Mouse (Mus musculus) erythroblast, adult 5-6 weeks (primary cell): Measurements from ENCODE around the gene Znrf2. TPM values are rescaled to one million over a fixed set of nuclear protein-coding genes. Genes with fewer than 3 reads are reported as not detected.
A peak's percentile ranks its signal among the peaks of the same experiment; 100 is the strongest.

Experiments used
- ATAC-seq: replicated peaks from 2 replicates; pipeline ENCODE4 v1.8.0; 2016; ENCODE audit warnings: moderate number of reproducible peaks, mild to moderate bottlenecking, moderate TSS enrichment, inconsistent platforms; ENCODE audit not compliant: poor library complexity, low FRiP score, severe bottlenecking
- total RNA-seq, 2 experiments: library from RNA; stranded (forward) in 1 of 2; stranded (reverse) in 1 of 2; fragments of 150-400 nt in 1 of 2; fragments of 200-764, 138-1000 nt in 1 of 2; gene quantifications; 2 replicates each; pipeline versions ENCODE4 v1.2.3 to v1.2.4; 2015 to 2017; ENCODE audit warnings: low replicate concordance in 2 of 2

Gene Znrf2
- total RNA-seq (2015; ENCODE audit: low replicate concordance) (14.4 and 19.4 TPM in 2 replicates), total RNA-seq (2017; ENCODE audit: low replicate concordance) (11.4 and 16.2 TPM in 2 replicates)

DNA sequence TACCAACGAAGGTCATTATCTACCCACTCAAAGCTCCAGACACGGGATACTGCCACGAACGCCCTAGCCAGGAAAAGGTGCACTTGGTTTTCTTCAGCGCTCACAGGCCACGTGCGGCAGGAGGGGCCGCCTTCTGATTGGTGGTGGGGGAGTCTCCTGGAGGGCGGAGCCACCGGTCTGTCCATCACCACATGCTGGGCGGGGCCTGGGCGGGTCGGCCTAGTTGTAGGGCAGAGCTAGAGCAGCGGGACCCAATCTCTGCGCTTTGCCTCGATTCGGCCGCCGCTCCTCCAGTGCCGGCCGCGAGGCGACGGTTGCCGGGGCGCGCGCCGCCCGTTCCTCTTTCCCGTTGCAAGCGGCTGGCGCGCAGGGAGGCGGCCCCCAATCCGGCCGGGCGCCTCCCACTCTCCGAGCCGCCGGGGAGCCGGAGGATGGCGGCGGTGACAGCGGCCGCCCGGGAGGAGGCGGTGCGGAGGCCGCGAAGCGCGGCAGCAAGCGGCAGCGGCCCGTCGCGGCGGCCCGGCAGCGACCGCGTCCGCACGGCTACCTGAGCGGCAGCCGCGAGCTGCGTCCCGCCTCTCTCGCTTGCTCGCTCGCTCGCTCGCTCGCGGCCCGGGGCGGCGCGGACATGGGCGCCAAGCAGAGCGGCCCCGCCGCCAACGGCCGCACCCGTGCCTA is at the start of gene Znrf2:
Znrf2 (plus strand) TSS at position 529 of the 678 bp plus-strand sequence.
- ATAC-seq: peak; percentile 95

DNA sequence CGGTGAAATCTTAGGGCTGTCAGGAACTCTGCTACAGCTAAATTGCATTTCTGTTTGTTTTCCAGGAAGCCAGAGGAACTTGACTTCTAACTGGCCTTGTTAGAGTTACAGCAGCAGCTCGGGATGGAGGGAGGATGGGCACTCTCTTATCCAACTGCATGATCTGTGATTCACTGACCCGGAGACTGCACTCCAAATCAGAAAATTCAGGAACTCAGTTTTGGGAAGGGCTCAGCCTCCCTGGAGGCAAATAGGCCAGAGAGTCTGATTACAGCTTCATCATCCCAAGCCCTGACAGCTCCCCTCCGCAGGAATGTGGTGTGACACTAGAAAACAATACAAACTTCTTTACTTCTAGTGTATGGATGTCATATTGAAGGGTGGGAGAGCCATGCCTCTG is 49.0 kb upstream of the Znrf2 start:
- ATAC-seq: no peak

DNA sequence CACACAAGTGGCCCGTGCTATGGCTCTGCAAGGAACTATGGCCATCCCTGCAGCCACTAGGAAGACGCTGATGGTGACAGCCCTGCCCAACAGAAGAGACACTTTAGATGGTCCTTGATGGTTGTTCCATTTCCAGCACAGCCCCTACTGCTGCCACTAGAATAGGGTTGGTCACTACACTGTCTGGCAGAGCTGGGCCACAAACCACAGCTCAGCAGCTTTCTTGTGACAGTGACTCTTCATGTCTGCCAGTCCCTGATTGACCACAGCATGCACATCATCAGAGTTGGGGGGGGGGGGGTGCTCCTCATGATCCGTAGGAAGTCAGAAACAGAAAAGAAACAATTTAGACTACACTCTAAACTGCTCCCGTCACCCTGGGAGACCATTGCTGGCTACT is 46.0 kb upstream of the Znrf2 start:
- no peak for ATAC-seq

DNA sequence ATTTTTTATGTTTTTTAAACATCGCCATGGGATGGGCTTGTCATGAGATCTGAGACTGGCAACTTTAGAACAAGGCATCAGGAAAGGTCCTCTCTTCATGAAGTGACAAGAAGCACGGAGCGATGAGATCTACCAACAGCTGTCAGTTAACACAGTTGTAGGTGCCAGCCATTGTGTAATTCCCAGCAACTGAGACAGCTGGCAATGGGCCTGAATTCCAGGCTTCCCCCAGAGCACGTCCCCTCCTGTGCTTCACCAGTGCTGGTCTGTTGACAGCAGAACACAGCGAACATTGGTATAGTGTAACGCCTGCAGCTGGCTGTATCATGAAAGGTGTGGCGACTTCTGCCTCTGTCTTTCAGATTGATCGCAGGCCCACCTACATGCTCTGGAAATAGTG is 45.5 kb upstream of the Znrf2 start:
- ATAC-seq: no peak

DNA sequence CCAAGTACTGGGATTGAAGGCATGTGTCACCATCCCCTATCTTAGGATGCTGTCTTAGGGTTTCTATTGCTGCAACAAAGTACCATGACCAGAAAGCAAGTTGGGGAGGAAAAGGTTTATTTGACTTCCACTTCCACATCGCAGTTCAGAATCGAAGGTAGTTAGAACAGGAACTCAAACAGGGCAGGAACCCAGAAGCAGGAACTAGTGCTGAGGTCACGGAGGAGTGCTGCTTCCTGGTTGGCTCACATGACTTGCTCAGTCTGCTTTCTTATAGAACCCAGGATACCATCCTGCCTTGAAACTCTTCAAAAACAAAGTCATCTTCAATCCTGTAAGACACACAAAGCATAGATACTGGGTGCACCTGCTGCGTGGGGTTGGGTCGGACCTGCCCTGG is 44.6 kb upstream of the Znrf2 start:
- no peak for ATAC-seq

DNA sequence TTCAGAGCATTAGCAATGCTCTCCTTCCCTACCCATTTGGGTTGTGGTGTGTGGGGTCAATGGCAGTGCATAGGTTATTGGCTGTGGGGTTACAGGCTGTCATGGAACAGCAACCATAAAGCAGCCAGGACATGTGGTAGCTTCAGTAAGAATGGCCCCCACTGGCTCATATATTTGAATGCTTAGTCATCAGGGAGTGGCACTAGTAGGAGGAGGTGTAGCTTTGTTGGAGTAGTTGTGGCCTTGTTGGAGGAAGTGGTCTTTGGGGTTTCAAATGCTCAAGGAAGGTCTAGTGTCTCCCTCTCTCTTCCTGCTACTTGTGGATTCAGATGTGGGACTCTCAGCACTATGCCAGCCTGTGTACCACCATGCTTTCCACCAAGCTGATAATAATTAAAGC is 41.0 kb upstream of the Znrf2 start:
- ATAC-seq: no peak

DNA sequence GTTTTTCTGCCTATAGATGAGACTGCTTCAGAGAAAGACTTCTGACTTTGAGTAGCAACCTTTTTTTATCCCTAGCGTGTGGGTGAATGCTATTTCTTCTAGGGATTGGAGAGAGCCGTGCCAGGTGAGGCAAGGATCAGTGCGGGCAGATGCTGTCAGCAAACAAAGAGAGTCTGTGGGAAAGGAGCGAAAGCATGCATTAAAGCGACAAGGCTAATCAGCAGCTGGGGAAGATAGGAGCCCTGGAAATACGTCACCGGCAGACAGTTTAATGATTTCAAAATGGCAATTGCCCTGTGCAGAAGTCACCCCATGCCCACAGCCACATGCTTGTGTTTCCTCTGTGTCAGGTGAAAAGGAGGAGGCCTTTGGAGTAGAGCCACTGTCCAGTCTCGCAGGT is 39.1 kb upstream of the Znrf2 start:
- no peak for ATAC-seq

DNA sequence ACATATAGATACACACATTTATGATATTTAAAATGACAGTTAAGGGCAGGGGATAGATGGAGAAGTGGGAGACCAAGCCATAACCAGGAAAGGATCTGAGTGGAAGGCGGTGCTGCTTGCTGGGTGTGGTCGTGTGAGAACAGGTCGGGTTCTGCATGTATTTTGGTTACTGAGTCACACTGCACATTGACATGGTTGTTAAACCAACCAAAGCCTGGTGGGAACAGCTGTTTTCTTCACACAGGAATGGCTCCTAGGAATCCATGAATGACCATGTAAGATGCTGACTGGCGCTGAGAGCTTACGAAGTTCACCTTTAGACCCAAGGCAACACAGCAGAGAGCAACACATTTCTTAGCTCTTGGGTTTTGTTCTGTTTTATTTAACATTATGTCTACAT is 36.7 kb upstream of the Znrf2 start:
- ATAC-seq: no peak

DNA sequence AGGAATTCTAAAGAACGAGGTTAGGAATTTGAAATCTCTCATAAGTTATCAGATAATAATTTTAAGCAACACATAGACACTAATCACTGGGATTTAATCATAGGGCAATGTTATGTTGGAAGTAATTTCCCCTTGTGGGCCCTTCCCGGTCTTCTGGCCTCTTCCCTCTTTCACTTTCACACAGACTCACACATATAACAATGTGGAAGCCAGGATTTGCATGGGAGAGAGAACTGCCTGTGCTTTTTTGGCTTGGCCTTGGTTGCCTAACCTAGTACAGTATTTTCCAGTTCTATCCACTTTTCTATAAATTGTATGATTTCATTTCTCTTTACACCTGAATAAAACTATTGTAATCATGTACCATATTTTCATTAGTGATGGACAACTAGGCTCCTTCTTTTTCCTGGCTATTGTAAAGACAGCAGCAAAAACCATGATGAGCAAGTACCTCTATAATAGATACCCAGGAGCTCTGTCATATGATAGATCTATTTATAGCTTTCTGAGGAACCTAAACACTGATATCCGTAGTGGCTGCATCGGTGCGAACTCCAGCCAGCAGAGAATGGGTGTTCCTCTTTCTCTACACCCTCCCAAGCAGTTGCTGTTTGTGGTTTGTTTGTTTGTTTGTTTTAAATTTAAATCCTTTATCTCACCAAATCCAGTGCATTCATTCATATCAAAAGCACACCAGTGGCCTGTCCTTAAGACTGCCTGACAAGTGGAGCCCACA is 36.0 kb upstream of the Znrf2 start:
- no peak for ATAC-seq

DNA sequence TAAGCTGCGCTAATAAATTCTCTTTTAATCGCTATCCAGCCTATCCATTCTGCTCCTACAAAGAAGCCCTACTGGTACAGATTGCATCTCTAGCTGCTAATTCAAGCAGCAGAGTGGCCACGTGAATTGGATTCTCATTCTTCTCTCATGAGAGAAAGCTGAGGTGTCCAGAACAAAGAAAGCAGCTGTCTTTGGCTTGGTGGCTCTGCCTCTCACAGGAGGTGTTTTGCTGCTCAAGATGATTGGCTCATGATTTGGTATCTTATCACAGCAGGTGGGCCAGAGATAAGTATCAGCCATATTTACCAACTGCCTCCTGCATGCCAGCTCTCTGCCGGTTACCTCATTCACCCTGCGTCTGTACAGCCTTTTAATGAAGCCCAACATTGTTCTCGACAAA is 34.8 kb upstream of the Znrf2 start:
- ATAC-seq: no peak

DNA sequence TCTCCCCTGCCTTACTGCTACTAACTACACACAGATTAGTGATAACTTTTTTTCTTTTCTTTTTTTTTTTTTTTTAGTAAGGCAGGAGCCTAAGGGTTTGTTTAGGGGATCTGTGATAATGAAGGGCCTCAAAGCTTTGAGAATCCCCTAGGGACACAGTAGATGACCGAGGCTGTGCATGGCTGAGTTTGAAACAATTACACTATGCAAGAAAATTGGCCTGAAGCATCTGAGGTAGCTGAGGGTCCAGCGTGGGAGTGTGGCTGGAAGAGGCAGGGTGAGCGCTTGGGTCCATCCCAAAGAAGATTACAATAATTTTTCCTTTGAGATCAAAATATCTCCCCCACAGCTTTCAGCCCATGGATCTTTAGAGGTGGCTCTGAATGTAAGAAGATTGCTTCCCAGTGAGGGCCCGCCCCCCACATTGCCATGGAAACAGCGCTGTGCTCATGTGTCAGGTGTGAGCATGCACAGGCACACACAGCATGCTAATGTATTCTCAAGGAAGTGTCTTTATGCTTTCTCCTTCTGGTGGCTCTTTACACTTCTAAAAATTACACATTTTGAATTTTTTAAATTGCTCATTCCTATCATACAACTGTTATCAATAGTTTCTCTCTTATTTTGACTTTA is 31.5 kb upstream of the Znrf2 start:
- no peak for ATAC-seq

DNA sequence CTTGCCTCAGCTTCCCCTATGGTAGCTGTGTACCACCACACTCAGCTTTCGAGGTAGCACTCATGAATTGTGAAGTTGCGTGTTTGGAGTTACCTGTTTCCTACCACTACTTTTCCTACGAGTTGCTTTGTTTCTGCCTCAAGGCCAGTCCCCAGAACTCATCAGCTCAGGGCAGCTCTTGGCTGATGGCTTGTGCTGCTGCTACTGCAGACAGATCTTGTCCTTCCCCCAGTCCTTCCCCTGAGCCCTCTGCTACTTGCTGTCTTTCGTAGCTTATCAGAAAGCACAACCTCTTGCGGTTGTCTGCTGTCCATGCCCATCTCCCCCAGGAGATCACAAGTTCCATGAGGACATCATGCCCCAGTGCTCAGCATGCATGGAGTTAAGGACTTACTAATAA is 29.9 kb upstream of the Znrf2 start:
- no peak for ATAC-seq

DNA sequence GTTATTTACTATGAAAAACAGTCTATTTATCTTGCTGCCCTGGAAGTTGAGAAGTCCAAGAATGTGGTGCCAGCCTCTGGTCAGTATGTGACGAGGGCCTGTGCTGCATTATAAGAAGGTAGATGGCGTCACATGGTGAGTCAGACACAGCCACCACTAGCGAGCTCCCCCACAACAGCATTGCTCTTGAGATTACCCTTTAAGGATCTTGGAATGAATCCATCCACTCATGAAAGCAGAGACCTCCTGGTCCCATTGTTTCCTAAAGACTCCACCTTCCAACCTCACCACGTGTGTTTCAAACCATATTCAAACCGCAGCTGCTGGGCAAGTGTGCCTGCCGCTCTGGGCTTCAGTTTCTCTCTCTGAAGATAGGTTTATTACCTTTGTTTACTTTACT is 28.2 kb upstream of the Znrf2 start:
- no peak for ATAC-seq

DNA sequence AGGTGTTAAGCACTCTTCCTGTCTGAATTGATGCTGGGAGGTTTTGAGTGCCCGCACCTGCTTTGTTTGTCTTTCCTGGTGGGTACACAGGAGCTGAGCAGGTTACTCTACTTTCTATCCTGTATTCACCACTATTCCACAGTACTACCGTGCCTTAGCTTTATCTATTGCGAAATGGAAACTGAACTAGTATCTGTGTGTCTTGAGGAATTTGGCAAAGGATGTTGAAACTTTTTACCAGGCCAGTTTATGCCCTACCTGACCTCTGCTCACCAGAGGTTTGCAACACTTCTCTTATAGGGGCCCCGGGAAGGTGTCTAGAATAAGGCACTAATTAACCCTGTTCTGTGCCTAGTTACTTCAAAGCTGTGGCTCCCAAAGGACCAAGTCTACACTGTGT is 27.6 kb upstream of the Znrf2 start:
- ATAC-seq: no peak

DNA sequence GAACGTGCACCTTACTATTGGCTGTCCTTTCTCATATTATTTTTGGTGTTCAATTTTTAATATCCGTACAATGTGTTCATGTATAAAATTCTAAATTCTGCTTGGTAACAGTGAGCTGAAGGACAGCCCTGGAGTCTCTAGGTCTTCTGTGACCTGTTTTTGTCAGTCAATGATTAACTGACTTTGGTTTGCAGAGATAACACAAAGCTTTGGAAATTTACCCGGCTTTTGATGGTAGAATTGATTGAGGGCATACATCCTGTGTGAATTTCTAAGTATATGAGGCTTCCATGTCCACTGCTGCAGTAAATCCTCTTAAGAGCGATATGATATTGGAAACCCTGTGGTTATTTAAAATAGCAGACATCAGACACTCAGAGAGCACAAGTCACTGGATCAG is 26.6 kb upstream of the Znrf2 start:
- no peak for ATAC-seq

DNA sequence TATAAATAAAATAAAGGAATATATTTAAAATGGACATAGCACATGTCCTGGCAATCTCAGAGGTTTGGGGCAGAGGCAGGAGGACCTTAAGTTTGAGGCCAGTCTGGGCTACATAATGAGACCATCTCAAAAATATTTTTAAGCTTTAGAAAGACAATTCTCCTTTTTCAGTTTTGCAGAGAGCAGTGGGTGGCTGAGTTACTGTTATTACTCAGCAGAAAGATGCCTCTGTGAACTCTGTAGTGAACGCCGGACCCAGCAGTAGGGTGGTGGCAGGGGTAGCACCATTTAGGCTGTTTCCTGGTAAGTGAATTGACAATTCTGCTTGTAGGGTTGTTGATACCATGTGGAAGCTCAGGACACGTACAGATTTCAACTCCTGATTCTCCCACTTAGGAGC is 22.9 kb upstream of the Znrf2 start:
- no peak for ATAC-seq

DNA sequence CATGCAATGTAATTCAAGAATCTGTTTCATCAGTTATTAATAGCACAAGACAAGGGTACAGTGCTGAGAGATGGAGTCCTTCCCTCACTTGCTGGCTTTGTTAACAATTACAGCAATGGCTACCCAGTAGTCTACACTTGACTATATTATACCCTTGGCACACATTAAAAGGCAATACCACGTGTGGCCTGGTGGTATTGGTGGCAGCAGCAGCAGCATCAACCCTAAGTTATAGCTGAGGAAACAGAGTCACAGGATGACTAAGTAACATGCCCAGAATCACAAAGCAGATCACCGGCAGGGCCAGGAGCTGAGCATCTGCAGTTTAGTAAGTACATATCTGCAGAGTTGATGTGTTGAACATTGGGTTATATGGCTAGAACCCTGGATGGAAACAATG is 22.3 kb upstream of the Znrf2 start:
- ATAC-seq: no peak

DNA sequence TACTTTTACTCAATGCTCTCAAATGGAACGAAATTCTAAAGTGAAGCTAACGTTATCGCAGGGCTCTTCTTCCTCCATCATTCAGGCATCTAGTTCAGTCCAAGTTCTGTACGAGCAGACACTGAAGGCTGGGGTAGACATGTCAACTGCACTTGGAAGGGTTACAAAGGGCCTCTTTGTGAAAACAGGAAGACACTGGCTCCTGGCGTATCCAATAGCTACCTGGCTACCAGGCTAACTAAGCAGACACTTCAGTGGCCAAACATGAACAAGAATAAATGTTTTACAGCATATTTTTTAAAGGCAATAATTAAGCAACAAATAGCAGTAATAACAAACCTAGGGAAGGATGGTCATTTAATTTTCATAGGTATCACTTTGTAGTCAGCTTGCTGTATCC is 21.7 kb upstream of the Znrf2 start:
- ATAC-seq: no peak

DNA sequence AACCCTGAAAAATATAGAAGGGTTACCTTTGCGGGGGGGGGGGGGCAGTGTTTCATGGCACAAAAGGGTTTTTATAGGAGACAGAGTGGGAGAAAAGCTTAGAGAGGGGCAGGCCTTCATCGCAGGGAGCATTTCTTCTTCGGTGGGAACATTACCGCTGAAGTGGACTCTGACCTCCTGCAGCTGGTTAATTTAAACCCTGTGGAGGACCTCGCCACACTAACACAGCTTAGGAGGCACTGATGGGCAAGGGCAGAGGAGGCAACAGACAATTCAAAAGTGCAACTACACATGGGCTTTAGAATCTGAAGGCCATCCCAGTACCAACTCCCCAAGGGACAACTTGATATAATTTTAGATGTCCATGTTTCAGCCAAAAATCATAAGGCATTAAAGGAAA is 20.7 kb upstream of the Znrf2 start:
- no peak for ATAC-seq

DNA sequence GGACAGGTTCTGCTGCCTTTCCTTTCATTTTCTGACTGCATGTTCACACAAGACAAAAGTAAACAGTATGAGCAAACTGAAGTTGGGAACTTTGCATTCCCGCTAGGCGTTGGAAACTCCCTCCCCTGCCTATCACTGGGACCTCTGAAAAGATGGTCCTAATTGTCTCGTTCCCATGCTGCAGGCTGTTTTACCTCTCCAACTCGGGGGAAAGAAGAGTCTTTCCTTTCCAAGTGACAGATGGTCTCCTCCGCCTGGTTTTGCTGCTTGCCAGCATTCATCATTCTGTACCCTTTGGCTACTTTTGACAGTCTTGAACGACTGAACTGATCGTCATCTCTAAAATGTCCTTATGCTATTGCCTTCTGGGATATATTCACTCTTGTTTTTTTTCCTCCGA is 14.4 kb upstream of the Znrf2 start:
- no peak for ATAC-seq
